Mouse (Mus musculus) left cerebral cortex, adult 11 months (tissue): ENCODE results near the gene Gnai2.
"Not testable (repeated sequence)": the region's sequence is repeated elsewhere in the genome, so short reads cannot be mapped to it uniquely, and the experiment has no call there.

Source experiments
- DNase-seq: peaks from one replicate; pipeline ENCODE4 v3.0.0; 2022; ENCODE audit warnings: low spot score

The Gnai2 gene

GRCm38 (mm10) chr9:107567702-107568319 is 67.4 kb downstream of the Gnai2 start, which contains the start of gene Hyal2:
Hyal2 (plus strand) TSS chr9:107567945.
- no peak for DNase-seq

GRCm38 (mm10) chr9:107566855-107567254 is 68.3 kb downstream of the Gnai2 start:
- no peak for DNase-seq

- no peak for DNase-seq
Observed at GRCm38 (mm10) chr9:107566041-107566709, 69.0 kb downstream of the Gnai2 start.

GRCm38 (mm10) chr9:107565556-107565955 is 69.6 kb downstream of the Gnai2 start:
- DNase-seq: not testable (repeated sequence)
